Mouse (Mus musculus) intestine, embryonic 15.5 days (tissue): ENCODE data around the gene Ankrd11. TPM values are rescaled to one million over a fixed set of nuclear protein-coding genes. Genes with fewer than 3 reads are reported as not detected.

Experiments used
- ATAC-seq: fragments of 200-750 bp; cut with Nextera tagmentation; 2 replicates; pipeline ENCODE4 v1.8.0; 2017; ENCODE audit warnings: moderate TSS enrichment, moderate library complexity
- H3K27ac ChIP-seq: fragments of 300-500 bp; sonication (generic); 2 replicates; pipeline ENCODE4 v1.5.1; 2015; ENCODE audit warnings: mild to moderate bottlenecking, inconsistent platforms
- H3K27me3 ChIP-seq: fragments of 300-500 bp; sonication (generic); replicated peaks from 2 replicates; pipeline ENCODE4 v1.6.1; 2015; ENCODE audit warnings: inconsistent platforms
- H3K36me3 ChIP-seq: fragments of 300-500 bp; sonication (generic); 2 replicates; pipeline ENCODE4 v1.6.1; 2015; ENCODE audit warnings: inconsistent platforms
- H3K4me1 ChIP-seq: fragments of 300-500 bp; sonication (generic); replicated peaks from 2 replicates; pipeline ENCODE4 v1.6.1; 2015; ENCODE audit warnings: inconsistent platforms
- H3K4me2 ChIP-seq: fragments of 300-500 bp; sonication (generic); replicated peaks from 2 replicates; pipeline ENCODE4 v1.6.1; 2015; ENCODE audit warnings: mild to moderate bottlenecking, inconsistent platforms
- H3K4me3 ChIP-seq: fragments of 300-500 bp; sonication (generic); replicated peaks from 2 replicates; pipeline ENCODE4 v1.5.1; 2015; ENCODE audit warnings: inconsistent platforms
- H3K9ac ChIP-seq: fragments of 300-500 bp; sonication (generic); 2 replicates; pipeline ENCODE4 v1.6.1; 2015; ENCODE audit warnings: inconsistent platforms
- H3K9me3 ChIP-seq: fragments of 300-500 bp; sonication (generic); 2 replicates; pipeline ENCODE4 v1.6.1; 2016; ENCODE audit warnings: inconsistent platforms
- WGBS: fragments of 180-500 bp; shearing (Covaris S2); methylation state at CpG from one replicate; pipeline ENCODE4 v1.1.7; 2015; 5-methylcytosine and 5-hydroxymethylcytosine counted together
- polyA plus RNA-seq: library from polyadenylated mRNA; unstranded; fragments of >200 nt; fragmentation: Nextera tagmentation; extraction: Ambion mirVana; gene quantifications from 2 replicates; pipeline ENCODE4 v1.2.1, GENCODE M21; 2015

Gene Ankrd11
- polyA plus RNA-seq, 1 experiment from 2014 or later, result 53.9 TPM

DNA sequence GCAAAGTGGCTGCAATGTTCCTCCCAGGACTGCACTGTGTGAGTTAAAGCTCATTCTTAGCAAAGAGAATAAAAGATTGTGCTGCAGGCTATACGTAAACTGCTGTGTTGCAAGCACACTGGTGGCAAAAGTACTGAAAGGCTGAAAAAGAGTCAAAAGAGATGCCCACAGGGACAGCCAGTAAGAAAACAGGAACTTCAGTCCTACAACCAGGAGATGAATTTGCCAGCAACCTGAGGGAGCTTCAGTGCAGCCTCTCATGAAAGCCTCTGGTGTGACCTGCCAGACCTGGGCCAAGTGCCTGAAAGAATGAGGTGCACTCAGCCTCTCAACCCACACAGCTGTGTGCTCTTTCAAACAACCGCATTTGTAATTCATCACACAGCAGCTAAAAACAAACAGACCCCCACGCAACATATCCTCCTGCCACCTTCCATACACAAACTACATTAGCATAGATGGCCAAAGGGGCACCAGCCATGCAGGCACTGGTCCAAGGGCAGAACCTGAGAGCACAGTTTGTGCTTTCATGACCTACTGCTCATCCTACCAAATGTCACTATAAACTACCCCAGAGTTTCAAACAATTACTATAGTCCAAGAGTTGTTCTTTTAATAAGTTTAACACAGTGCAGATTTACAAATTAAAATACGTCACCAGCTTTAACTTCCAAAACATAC is 23.5 kb downstream of the Ankrd11 start:
- Histone ChIP-seq H3K9me3 (no peaks in the 10 kb centered on the region), H3K4me2 (no peak overlapping the region), H3K9ac (no peak overlapping the region), H3K27me3 (no peaks in the 10 kb centered on the region), H3K4me3 (no peak overlapping the region), H3K36me3 (no peaks in the 10 kb centered on the region), H3K4me1 (peaks cover 47% of the 10 kb centered on the region), H3K27ac (peak overlapping the region; percentile 51; the same call in 1 of the 2 replicates)
- ATAC-seq, result no peak
- 58% methylated on average over 4 of the region's 4 CpGs for WGBS

DNA sequence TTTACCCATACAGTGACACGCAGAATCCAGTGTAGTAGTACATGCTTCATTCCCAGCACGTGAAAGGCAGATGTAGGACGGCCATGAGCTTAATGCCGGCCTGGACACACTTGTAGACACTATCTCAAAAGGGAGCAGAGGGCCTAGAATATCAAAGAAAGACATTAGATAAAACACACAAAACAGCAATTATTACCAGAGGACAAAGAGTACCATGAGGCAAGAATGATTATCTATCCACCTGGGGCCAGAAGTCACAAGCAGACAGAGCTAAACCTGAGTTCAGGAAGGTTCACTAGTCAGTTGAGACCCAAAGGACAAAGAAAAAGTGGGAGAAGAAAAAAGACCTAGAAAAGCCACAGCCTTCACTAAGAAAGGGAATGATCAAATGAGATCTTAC is 24.9 kb downstream of the Ankrd11 start:
- no peak overlapping the region for H3K4me3 ChIP-seq
- ATAC-seq, result peak; percentile 30
- no peaks in the 10 kb centered on the region for H3K36me3 ChIP-seq
- no peaks in the 10 kb centered on the region for H3K9me3 ChIP-seq
- 57% methylated on average over 4 of the region's 4 CpGs for WGBS
- H3K4me1 ChIP-seq, result peaks cover 47% of the 10 kb centered on the region
- peak overlapping the region; percentile 51; the same call in 1 of the 2 replicates for H3K27ac ChIP-seq
- H3K27me3 ChIP-seq, result no peaks in the 10 kb centered on the region
- no peak overlapping the region for H3K9ac ChIP-seq
- H3K4me2 ChIP-seq, result no peak overlapping the region

DNA sequence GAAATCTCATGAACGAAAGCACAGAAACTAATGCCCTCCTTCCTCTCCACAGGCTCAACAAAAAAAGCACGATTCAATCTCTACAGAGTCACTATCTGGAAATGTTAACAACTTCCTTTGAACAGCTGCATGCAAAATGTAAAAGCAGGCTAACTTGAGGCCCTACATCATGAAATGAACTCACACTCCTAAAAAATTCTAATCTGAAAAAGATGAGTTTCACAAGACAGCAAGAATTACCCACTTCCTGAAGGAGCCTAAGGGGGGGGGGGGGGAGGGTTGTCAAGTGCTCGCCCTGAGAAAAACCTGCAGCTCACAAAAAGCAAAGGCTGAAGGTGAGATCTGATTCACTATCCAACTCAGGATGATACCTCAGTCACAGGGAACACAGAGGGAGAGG is 27.0 kb downstream of the Ankrd11 start:
- Histone ChIP-seq H3K27ac (no peak overlapping the region), H3K27me3 (no peaks in the 10 kb centered on the region), H3K9ac (no peak overlapping the region), H3K4me1 (peaks cover 34% of the 10 kb centered on the region), H3K4me3 (no peak overlapping the region), H3K36me3 (no peaks in the 10 kb centered on the region), H3K9me3 (no peaks in the 10 kb centered on the region), H3K4me2 (no peak overlapping the region)
- WGBS, result 59% methylated on average over 3 of the region's 3 CpGs
- no peak for ATAC-seq

DNA sequence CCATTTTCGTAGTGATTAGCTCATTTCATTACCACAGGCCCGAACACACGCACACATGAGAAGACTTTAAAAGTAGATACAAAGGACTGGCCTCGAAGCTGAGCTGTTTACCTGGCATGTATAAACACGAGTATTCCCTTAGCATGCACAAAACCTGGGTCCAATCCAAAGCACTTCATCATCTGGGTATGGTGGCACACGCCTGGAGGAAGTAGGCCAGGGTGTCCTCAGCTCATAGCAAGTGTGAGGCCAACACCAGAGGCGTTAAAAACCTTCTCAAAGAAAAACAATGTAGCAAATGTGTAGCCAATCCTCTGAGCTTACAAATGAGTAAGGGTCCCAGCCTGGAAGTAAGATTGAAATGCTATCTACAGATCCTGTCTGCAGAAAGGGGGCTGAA is 27.6 kb downstream of the Ankrd11 start:
- no peak overlapping the region for H3K27ac ChIP-seq
- H3K9ac ChIP-seq, result no peak overlapping the region
- no peak overlapping the region for H3K4me3 ChIP-seq
- H3K36me3 ChIP-seq, result no peaks in the 10 kb centered on the region
- WGBS, result 73% methylated on average over 7 of the region's 7 CpGs
- no peaks in the 10 kb centered on the region for H3K9me3 ChIP-seq
- no peaks in the 10 kb centered on the region for H3K27me3 ChIP-seq
- H3K4me1 ChIP-seq, result peaks cover 33% of the 10 kb centered on the region
- ATAC-seq, result no peak
- H3K4me2 ChIP-seq, result no peak overlapping the region

DNA sequence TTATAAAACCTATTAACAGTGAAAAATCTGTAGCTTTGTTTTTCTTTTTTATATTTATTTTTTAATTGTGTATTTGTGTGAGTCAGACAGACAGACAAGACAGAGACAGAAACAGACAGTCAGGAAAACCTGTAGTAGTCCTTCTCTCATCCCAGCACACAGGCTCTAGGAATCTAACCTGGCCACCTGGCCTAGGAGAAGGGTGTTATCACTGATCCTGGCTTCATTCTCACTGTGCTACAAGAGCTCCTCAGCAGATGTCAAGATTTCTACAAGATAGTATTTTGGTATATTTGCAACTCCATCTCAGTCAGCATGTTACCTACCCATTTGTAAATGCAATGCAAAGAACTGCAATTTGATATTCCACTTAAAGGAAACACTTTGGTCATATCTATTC is 30.8 kb downstream of the Ankrd11 start:
- H3K9ac ChIP-seq, result no peak overlapping the region
- no peak overlapping the region for H3K4me2 ChIP-seq
- no peak overlapping the region for H3K4me3 ChIP-seq
- no peak overlapping the region for H3K27ac ChIP-seq
- no peak for ATAC-seq
- no peaks in the 10 kb centered on the region for H3K27me3 ChIP-seq
- no peaks in the 10 kb centered on the region for H3K9me3 ChIP-seq
- H3K36me3 ChIP-seq, result no peaks in the 10 kb centered on the region
- H3K4me1 ChIP-seq, result peaks cover 10% of the 10 kb centered on the region

DNA sequence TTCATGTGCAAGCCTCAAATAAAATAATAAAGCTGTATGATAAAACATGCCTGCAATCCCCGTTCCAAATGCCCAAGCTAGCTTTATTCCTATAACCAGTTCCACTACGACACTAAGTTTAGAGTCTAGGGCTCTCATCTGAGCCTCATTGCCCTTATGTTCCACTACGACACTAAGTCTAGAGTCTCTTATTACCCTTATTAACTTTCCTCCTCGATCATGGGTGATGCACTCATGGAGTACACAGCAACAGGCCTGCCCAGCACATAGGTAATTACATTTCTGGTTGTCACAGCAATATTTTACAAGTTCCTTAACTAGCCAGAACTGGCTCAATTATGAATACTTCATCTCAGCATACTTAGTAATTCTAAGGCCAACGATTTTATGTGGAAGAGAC is 36.3 kb downstream of the Ankrd11 start:
- Histone ChIP-seq H3K9me3 (no peaks in the 10 kb centered on the region), H3K4me1 (peaks cover 14% of the 10 kb centered on the region), H3K36me3 (no peaks in the 10 kb centered on the region), H3K27me3 (no peaks in the 10 kb centered on the region), H3K4me3 (no peak overlapping the region), H3K9ac (no peak overlapping the region), H3K27ac (no peak overlapping the region), H3K4me2 (no peak overlapping the region)
- 65% methylated on average over 5 of the region's 5 CpGs for WGBS
- ATAC-seq, result no peak

DNA sequence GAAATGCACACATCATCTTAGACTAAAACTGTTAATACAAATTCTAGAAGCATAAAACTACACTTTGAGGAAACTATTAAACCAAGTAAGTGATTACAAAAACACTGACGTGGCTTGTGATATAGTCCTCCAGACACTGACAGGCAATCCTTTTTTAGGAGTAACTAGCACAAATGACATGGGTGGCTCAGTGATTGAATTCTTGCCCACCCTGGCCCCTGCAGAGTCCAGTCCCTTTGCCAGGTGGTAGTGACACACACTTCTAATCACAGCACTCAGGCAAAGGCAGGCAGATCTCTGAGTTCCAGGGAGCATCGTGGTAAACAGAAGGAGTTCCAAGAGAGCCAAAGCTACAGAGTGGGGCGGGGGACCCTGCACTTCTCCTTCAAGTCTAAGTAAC is 36.7 kb downstream of the Ankrd11 start:
- 58% methylated on average over 3 of the region's 3 CpGs for WGBS
- ATAC-seq, result 0 out of 2 replicates have a peak, but pooled peaks have one; percentile 22
- Histone ChIP-seq H3K27me3 (no peaks in the 10 kb centered on the region), H3K27ac (0 out of 2 replicates have a peak overlapping the region, but pooled peaks have one; percentile 11), H3K4me2 (no peak overlapping the region), H3K9ac (no peak overlapping the region), H3K9me3 (no peaks in the 10 kb centered on the region), H3K4me1 (peaks cover 14% of the 10 kb centered on the region), H3K4me3 (no peak overlapping the region), H3K36me3 (no peaks in the 10 kb centered on the region)

DNA sequence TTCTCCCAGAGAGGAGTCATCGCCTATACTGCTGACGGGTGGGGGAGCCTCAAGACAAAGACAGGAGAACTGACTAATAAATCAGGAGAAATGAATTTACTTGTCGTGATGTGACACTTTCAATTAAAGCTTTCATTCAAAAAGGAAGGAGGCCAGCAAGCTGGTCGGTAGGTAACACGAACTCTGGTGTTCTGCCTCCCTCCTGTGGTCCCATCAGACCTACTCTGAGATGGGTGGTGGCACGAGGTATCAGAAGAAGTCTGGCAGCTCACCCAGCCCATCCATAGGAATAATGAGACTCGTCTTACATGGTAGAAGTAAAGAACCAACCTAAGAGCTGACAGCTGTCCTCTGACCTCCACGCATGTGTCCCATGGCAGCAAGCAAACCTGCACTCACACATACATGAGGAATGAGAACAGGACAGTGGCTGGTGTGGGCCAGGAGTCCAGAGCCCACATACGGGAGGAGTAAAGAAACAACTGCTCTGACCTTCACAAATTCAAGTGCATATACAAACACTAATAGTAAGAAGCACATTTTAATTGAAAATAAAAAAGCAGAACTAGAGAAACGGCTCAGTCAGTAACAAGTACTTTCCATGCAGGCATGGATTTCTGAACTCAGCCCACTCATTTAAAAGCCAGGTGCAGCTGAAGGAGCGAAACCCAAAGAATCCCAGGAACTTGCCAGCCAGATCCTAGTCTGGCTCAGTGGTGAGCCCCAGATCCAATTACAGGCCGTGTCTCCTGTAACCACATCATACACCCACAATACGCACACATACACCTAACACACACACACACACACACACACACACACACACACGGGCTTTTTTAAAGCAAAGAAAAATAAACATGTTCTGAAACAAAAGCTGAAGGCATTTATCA is 37.8 kb downstream of the Ankrd11 start:
- WGBS, result 65% methylated on average over 14 of the region's 14 CpGs
- no peak for ATAC-seq
- Histone ChIP-seq H3K4me1 (peaks cover 14% of the 10 kb centered on the region), H3K27me3 (no peaks in the 10 kb centered on the region), H3K4me2 (no peak overlapping the region), H3K4me3 (no peak overlapping the region), H3K36me3 (no peaks in the 10 kb centered on the region), H3K9me3 (no peaks in the 10 kb centered on the region), H3K9ac (no peak overlapping the region), H3K27ac (no peak overlapping the region)

DNA sequence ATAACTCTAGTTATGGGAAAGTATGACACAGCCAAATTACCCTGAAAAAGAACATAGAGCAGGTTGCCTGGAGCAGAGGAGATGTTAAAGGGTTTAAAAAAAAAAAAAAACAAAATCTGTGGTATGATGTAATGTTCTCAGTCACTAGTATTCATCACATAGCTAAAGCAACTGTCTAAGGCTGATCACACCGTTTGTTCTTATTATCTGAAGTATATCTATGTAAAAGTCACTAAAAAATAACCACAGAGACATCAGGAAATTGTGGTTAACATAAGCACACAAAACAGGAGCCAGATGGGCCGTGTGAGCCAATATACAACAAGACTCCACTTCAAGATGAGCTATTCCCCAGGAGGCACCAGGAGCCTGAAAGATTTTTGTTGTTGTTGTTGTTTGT is 41.8 kb downstream of the Ankrd11 start:
- no peak for ATAC-seq
- Histone ChIP-seq H3K4me2 (no peak overlapping the region), H3K36me3 (no peaks in the 10 kb centered on the region), H3K4me1 (peaks cover 8% of the 10 kb centered on the region), H3K27me3 (no peaks in the 10 kb centered on the region), H3K9me3 (no peaks in the 10 kb centered on the region), H3K9ac (no peak overlapping the region), H3K4me3 (no peak overlapping the region), H3K27ac (no peak overlapping the region)
- WGBS, result 58% methylated on average over 2 of the region's 2 CpGs

DNA sequence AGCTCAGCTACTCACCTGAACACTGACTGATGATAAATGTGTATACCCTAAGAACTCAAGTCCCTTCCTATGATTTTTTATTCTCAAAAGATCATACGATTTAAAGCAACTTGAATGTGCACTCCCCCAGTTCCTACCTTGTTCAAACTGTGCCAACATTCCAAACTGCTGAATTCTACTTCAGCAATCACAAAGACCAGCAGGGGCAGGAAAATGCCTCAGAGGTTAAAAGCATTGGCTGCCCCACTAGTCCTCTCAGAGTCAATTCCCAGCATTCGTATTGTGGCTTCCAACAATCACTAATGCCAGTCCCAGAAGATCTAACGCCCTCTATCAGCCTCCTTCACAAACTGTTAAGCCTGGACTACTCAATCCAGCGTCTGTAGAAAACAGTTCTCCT is 44.1 kb downstream of the Ankrd11 start:
- Histone ChIP-seq H3K36me3 (no peaks in the 10 kb centered on the region), H3K4me1 (peaks cover 16% of the 10 kb centered on the region), H3K27me3 (no peaks in the 10 kb centered on the region), H3K9ac (no peak overlapping the region), H3K27ac (no peak overlapping the region), H3K9me3 (no peaks in the 10 kb centered on the region), H3K4me2 (no peak overlapping the region), H3K4me3 (no peak overlapping the region)
- 70% methylated on average over 4 of the region's 4 CpGs for WGBS
- ATAC-seq, result no peak

DNA sequence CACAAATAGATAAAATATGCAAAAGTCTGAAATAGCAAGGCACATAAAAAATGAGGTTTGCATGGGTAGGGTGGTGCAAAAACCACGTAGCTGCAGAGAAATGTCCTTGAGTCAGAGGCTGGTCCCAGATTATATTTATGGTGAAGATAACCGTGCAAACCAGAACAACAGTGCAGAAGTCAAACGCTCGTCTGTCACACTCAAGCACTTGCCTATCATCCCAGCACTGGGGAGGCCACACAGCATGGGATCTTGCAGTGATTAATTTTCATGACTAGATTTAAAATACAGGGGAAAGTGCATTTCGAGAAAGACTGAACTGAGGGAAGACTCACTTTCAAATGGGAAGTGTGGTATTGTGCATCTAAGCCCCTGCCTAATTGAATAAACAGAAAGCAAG is 48.3 kb downstream of the Ankrd11 start:
- no peak overlapping the region for H3K27ac ChIP-seq
- no peak overlapping the region for H3K9ac ChIP-seq
- no peak for ATAC-seq

DNA sequence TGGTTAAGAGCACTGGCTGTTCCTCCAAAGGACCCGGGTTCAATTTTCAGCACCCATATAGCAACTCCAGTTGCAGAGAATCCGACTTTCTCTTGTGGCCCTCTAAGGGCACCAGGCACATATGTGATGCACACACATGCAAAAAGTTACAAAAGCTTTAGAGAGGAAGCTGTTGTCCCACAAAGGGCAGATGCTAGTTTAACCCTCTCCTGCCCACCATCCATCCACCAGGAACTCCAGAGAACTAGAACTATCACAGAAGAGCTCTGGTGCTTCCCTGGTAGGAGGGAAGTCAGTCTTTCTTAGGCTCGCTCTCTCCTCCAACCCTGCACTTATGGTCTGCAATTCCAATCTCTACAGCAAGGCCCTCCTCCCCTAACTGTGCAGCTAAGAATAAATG is 49.0 kb downstream of the Ankrd11 start:
- Histone ChIP-seq H3K27ac (0 out of 2 replicates have a peak overlapping the region, but pooled peaks have one; percentile 13), H3K4me1 (peaks cover 33% of the 10 kb centered on the region)
- ATAC-seq, result no peak

More for the DNA sequence above, 48.3 kb downstream of the Ankrd11 start:
- H3K36me3 ChIP-seq, result no peaks in the 10 kb centered on the region
- H3K27me3 ChIP-seq, result no peaks in the 10 kb centered on the region
- WGBS, result 38% methylated on average over 5 of the region's 5 CpGs
- peaks cover 30% of the 10 kb centered on the region for H3K4me1 ChIP-seq
- H3K4me3 ChIP-seq, result no peak overlapping the region
- no peaks in the 10 kb centered on the region for H3K9me3 ChIP-seq
- no peak overlapping the region for H3K4me2 ChIP-seq

More for the DNA sequence above, 49.0 kb downstream of the Ankrd11 start:
- H3K27me3 ChIP-seq, result no peaks in the 10 kb centered on the region
- no peaks in the 10 kb centered on the region for H3K36me3 ChIP-seq
- 73% methylated on average over 3 of the region's 3 CpGs for WGBS
- no peak overlapping the region for H3K9ac ChIP-seq
- H3K4me2 ChIP-seq, result no peak overlapping the region
- no peak overlapping the region for H3K4me3 ChIP-seq
- no peaks in the 10 kb centered on the region for H3K9me3 ChIP-seq
